Mouse (Mus musculus) intestine, embryonic 16.5 days (tissue): ENCODE data around the gene Id4. TPM values are rescaled to one million over a fixed set of nuclear protein-coding genes. Genes with fewer than 3 reads are reported as not detected.

Experiments used
- ATAC-seq: fragments of 200-750 bp; cut with Nextera tagmentation; 2 replicates; pipeline ENCODE4 v1.8.0; 2017; ENCODE audit warnings: moderate TSS enrichment, moderate library complexity
- H3K27ac ChIP-seq: fragments of 300-500 bp; sonication (generic); 2 replicates; pipeline ENCODE4 v1.5.1; 2014; ENCODE audit warnings: mild to moderate bottlenecking, low read length
- H3K27me3 ChIP-seq: fragments of 300-500 bp; sonication (generic); replicated peaks from 2 replicates; pipeline ENCODE4 v1.6.1; 2014; ENCODE audit warnings: low read length, control low read depth, mixed read lengths; ENCODE audit not compliant: control insufficient read depth, insufficient read depth
- H3K36me3 ChIP-seq: fragments of 300-500 bp; sonication (generic); 2 replicates; pipeline ENCODE4 v1.6.1; 2014; ENCODE audit warnings: low read length, control low read depth; ENCODE audit not compliant: control insufficient read depth, insufficient read depth
- H3K4me1 ChIP-seq: fragments of 300-500 bp; sonication (generic); 2 replicates; pipeline ENCODE4 v1.6.1; 2014; ENCODE audit warnings: low read length, control low read depth, mixed read lengths; ENCODE audit not compliant: control insufficient read depth, insufficient read depth
- H3K4me2 ChIP-seq: fragments of 300-500 bp; sonication (generic); 2 replicates; pipeline ENCODE4 v1.6.1; 2014; ENCODE audit warnings: low read depth, low read length, control low read depth
- H3K4me3 ChIP-seq: fragments of 300-500 bp; sonication (generic); 2 replicates; pipeline ENCODE4 v1.5.1; 2014; ENCODE audit warnings: mild to moderate bottlenecking, low read length
- H3K9ac ChIP-seq: fragments of 300-500 bp; sonication (generic); 2 replicates; pipeline ENCODE4 v1.6.1; 2014; ENCODE audit warnings: low read depth, low read length
- H3K9me3 ChIP-seq: fragments of 300-500 bp; sonication (generic); 2 replicates; pipeline ENCODE4 v1.6.1; 2016; ENCODE audit warnings: low read length, control low read depth; ENCODE audit not compliant: control insufficient read depth
- WGBS: fragments of 180-500 bp; shearing (Covaris S2); extraction: QIAGEN DNeasy Blood & Tissue Kit; methylation state at CpG from one replicate; pipeline ENCODE4 v1.1.7; 2014; 5-methylcytosine and 5-hydroxymethylcytosine counted together
- polyA plus RNA-seq: library from polyadenylated mRNA; unstranded; fragments of >200 nt; fragmentation: Nextera tagmentation; extraction: Ambion mirVana; gene quantifications from 2 replicates; pipeline ENCODE4 v1.2.1, GENCODE M21; 2015

Gene Id4
- polyA plus RNA-seq: 2.9 and 3.1 TPM in 2 replicates

GRCm38 (mm10) chr13:48260690-48261278 is at the start of gene Id4:
Id4 (plus strand) TSS chr13:48261228.
- ATAC-seq: peak; percentile 96
- Histone ChIP-seq H3K9me3 (no peaks in the 10 kb centered on the region), H3K4me3 (peak within 1 kb of the TSS; percentile 73), H3K9ac (peak within 1 kb of the TSS; percentile 79), H3K27ac (peak within 1 kb of the TSS; percentile 78), H3K36me3 (no peaks in the 10 kb centered on the region), H3K4me1 (peaks cover 9% of the 10 kb centered on the region; the same call in 1 of the 2 replicates), H3K4me2 (peak within 1 kb of the TSS; percentile 95), H3K27me3 (peaks cover 2% of the 10 kb centered on the region; the same call in 1 of the 2 replicates)
- WGBS: under 1% methylated on average over 46 of the region's 52 CpGs

- Histone ChIP-seq H3K27me3 (no peaks in the 10 kb centered on the region), H3K9ac (no peak overlapping the region), H3K4me3 (no peak overlapping the region), H3K9me3 (no peaks in the 10 kb centered on the region), H3K4me2 (0 out of 2 replicates have a peak overlapping the region, but pooled peaks have one; percentile 22), H3K36me3 (no peaks in the 10 kb centered on the region), H3K4me1 (peaks cover 5% of the 10 kb centered on the region), H3K27ac (0 out of 2 replicates have a peak overlapping the region, but pooled peaks have one; percentile 18)
- no peak for ATAC-seq
- 28% methylated on average over 8 of the region's 8 CpGs for WGBS
Observed at GRCm38 (mm10) chr13:48227136-48227535, 33.9 kb upstream of the Id4 start.

GRCm38 (mm10) chr13:48227712-48228111 is 33.3 kb upstream of the Id4 start:
- no peaks in the 10 kb centered on the region for H3K36me3 ChIP-seq
- H3K4me1 ChIP-seq: peaks cover 5% of the 10 kb centered on the region
- peak overlapping the region; percentile 84 for H3K27ac ChIP-seq
- H3K9ac ChIP-seq: peak overlapping the region; percentile 61
- H3K9me3 ChIP-seq: no peaks in the 10 kb centered on the region
- peak; percentile 100 for ATAC-seq
- peak overlapping the region; percentile 75 for H3K4me2 ChIP-seq
- H3K27me3 ChIP-seq: no peaks in the 10 kb centered on the region
- H3K4me3 ChIP-seq: peak overlapping the region; percentile 42
- WGBS: under 1% methylated on average over 35 of the region's 38 CpGs

- Histone ChIP-seq H3K27ac (peak overlapping the region; percentile 84), H3K27me3 (no peaks in the 10 kb centered on the region), H3K4me1 (peaks cover 5% of the 10 kb centered on the region), H3K4me2 (peak overlapping the region; percentile 75), H3K9ac (peak overlapping the region; percentile 61), H3K4me3 (peak overlapping the region; percentile 42), H3K36me3 (no peaks in the 10 kb centered on the region), H3K9me3 (no peaks in the 10 kb centered on the region)
- 22% methylated on average over 4 of the region's 4 CpGs for WGBS
- no peak for ATAC-seq
Observed at GRCm38 (mm10) chr13:48228114-48228513, 32.9 kb upstream of the Id4 start.

- H3K27ac ChIP-seq: no peak overlapping the region
- no peak overlapping the region for H3K9ac ChIP-seq
- no peak for ATAC-seq
Observed at GRCm38 (mm10) chr13:48230996-48231395, 30.0 kb upstream of the Id4 start.

GRCm38 (mm10) chr13:48236436-48236835 is 24.6 kb upstream of the Id4 start:
- no peak for ATAC-seq
- 88% methylated on average over 4 of the region's 4 CpGs for WGBS
- no peak overlapping the region for H3K27ac ChIP-seq

More at GRCm38 (mm10) chr13:48230996-48231395, 30.0 kb upstream of the Id4 start:
- no peaks in the 10 kb centered on the region for H3K36me3 ChIP-seq
- H3K4me3 ChIP-seq: no peak overlapping the region
- 46% methylated on average over 6 of the region's 6 CpGs for WGBS
- no peaks in the 10 kb centered on the region for H3K27me3 ChIP-seq
- H3K9me3 ChIP-seq: no peaks in the 10 kb centered on the region
- peaks cover 5% of the 10 kb centered on the region for H3K4me1 ChIP-seq
- H3K4me2 ChIP-seq: no peak overlapping the region

GRCm38 (mm10) chr13:48236865-48237264 is 24.2 kb upstream of the Id4 start:
- Histone ChIP-seq H3K36me3 (no peaks in the 10 kb centered on the region), H3K4me3 (no peak overlapping the region), H3K9ac (no peak overlapping the region), H3K4me1 (no peaks in the 10 kb centered on the region), H3K27me3 (no peaks in the 10 kb centered on the region), H3K4me2 (no peak overlapping the region), H3K27ac (no peak overlapping the region), H3K9me3 (no peaks in the 10 kb centered on the region)
- ATAC-seq: no peak
- WGBS: 59% methylated on average over 7 of the region's 7 CpGs

More at GRCm38 (mm10) chr13:48236436-48236835, 24.6 kb upstream of the Id4 start:
- no peak overlapping the region for H3K4me2 ChIP-seq
- H3K9ac ChIP-seq: no peak overlapping the region
- H3K4me1 ChIP-seq: no peaks in the 10 kb centered on the region
- H3K9me3 ChIP-seq: no peaks in the 10 kb centered on the region
- H3K4me3 ChIP-seq: no peak overlapping the region
- no peaks in the 10 kb centered on the region for H3K36me3 ChIP-seq
- no peaks in the 10 kb centered on the region for H3K27me3 ChIP-seq

- Histone ChIP-seq H3K27ac (no peak overlapping the region), H3K9me3 (no peaks in the 10 kb centered on the region), H3K9ac (no peak overlapping the region), H3K36me3 (no peaks in the 10 kb centered on the region), H3K4me1 (no peaks in the 10 kb centered on the region), H3K4me3 (no peak overlapping the region), H3K4me2 (no peak overlapping the region), H3K27me3 (no peaks in the 10 kb centered on the region)
- WGBS: 13% methylated on average over 4 of the region's 4 CpGs
- ATAC-seq: no peak
Observed at GRCm38 (mm10) chr13:48237516-48237915, 23.5 kb upstream of the Id4 start.

GRCm38 (mm10) chr13:48245235-48246012 is 15.6 kb upstream of the Id4 start:
- Histone ChIP-seq H3K27ac (no peak overlapping the region), H3K4me2 (no peak overlapping the region), H3K9me3 (no peaks in the 10 kb centered on the region), H3K9ac (no peak overlapping the region), H3K4me3 (no peak overlapping the region), H3K4me1 (no peaks in the 10 kb centered on the region), H3K36me3 (no peaks in the 10 kb centered on the region), H3K27me3 (no peaks in the 10 kb centered on the region)
- no peak for ATAC-seq
- WGBS: 37% methylated on average over 5 of the region's 5 CpGs
